Mouse (Mus musculus): ENCODE data around the gene Adarb1. TPM values are rescaled to one million over a fixed set of nuclear protein-coding genes. Genes with fewer than 3 reads are reported as not detected.

Adarb1 gene
- polyA plus RNA-seq, 1 experiment = 11.5 TPM

DNA sequence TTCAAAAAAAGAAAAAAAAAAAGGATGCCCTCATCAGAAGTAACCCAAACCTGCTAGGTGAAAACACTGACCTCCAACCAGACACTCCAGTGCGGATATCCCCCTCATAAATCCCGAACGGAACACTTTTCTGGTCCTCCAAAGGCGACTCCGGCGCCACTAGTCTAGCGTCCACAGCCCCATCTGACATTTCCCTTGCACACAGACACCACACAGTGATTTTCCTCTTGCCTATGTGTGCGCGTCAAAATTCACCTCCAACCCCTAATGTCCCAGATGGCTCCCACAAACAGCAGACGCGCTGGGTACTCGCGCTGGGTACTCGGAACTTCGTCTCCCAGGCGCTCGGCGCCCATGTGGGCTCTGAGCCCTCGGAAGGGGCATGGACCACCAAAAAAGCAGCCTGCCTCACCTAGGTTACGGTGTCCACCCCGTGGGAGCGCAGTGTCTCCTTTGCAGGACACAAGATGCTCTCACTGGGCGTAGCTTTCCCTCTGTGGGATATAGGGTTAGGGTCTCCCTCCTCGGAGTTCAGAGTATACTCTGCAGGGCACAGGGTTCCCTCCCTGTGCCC is 1.3 kb downstream of the Adarb1 start:
- no peak overlapping the region for H3K27ac ChIP-seq (ENCODE audit: insufficient read depth, low read length)
- H3K4me1 ChIP-seq (ENCODE audit: control insufficient read depth, insufficient read depth, low read length) = peaks cover 5% of the 10 kb centered on the region; the same call in 1 of the 2 replicates
- peak overlapping the region; percentile 54 for H3K4me3 ChIP-seq (ENCODE audit: insufficient read depth, low read length)
- no peak for TF ChIP-seq POLR2A (IDR thresholded peaks at IDR 0.05; ENCODE audit: low read depth, low read length)
- no peak for TF ChIP-seq CTCF (IDR thresholded peaks at IDR 0.05; ENCODE audit: borderline replicate concordance, insufficient read depth, low read length)

DNA sequence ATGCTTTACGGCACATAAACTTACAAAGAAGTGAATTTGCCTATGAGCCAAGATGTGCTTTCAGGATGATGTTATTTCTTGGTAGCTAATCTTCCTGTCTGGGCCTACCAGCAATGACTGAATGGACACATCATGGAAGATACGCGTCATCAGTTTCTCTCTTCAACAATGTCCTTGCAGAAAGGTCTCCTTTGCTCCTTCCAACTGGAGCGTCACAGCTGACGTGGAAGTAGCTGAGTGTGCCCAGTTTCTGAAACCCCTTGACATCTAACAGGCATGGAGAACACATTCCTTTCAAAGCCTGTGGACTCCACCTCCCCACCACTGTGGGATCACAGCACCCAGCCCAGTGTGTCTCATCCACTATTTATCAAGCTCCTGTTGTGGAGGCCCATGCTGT is 2.2 kb downstream of the Adarb1 start:
- no peak overlapping the region for H3K4me3 ChIP-seq (ENCODE audit: insufficient read depth, low read length)
- TF ChIP-seq CTCF (IDR thresholded peaks at IDR 0.05; ENCODE audit: borderline replicate concordance, insufficient read depth, low read length) = no peak
- TF ChIP-seq POLR2A (IDR thresholded peaks at IDR 0.05; ENCODE audit: low read depth, low read length) = no peak
- peaks cover 5% of the 10 kb centered on the region; the same call in 1 of the 2 replicates for H3K4me1 ChIP-seq (ENCODE audit: control insufficient read depth, insufficient read depth, low read length)
- H3K27ac ChIP-seq (ENCODE audit: insufficient read depth, low read length) = no peak overlapping the region

GRCm38 (mm10) chr10:77413791-77414190 is 4.3 kb downstream of the Adarb1 start:
- no peak for TF ChIP-seq POLR2A (IDR thresholded peaks at IDR 0.05; ENCODE audit: low read depth, low read length)
- TF ChIP-seq CTCF (IDR thresholded peaks at IDR 0.05; ENCODE audit: borderline replicate concordance, insufficient read depth, low read length) = no peak
- Histone ChIP-seq H3K27ac (ENCODE audit: insufficient read depth, low read length) (no peak overlapping the region), H3K4me3 (ENCODE audit: insufficient read depth, low read length) (no peak overlapping the region), H3K4me1 (ENCODE audit: control insufficient read depth, insufficient read depth, low read length) (peaks cover 5% of the 10 kb centered on the region; the same call in 1 of the 2 replicates)

DNA sequence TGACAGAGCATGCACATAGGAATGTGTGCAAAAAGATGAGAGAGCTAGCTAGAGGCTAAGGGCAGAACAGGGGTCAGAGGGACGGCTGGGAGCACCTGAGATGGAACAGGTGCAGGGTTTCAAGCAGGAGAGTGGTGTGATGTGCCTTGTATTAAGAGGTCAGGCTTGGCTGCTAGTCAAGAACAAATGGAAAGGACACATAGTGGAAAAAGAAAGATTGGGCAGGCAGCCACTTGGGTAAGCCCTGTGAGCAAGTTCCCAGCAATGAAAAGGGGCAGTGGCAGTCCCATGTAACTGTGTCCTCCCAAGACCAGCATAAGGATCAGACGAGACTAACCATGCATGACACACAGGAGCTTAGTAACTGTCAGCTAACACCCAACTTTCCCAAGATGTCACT is 8.9 kb downstream of the Adarb1 start:
- Histone ChIP-seq H3K4me3 (ENCODE audit: insufficient read depth, low read length) (no peak overlapping the region), H3K4me1 (ENCODE audit: control insufficient read depth, insufficient read depth, low read length) (no peaks in the 10 kb centered on the region; the same call in 1 of the 2 replicates), H3K27ac (ENCODE audit: insufficient read depth, low read length) (no peak overlapping the region)
- TF ChIP-seq POLR2A (IDR thresholded peaks at IDR 0.05; ENCODE audit: low read depth, low read length) (no peak), CTCF (IDR thresholded peaks at IDR 0.05; ENCODE audit: borderline replicate concordance, insufficient read depth, low read length) (no peak)

GRCm38 (mm10) chr10:77408241-77408640 is 9.8 kb downstream of the Adarb1 start:
- TF ChIP-seq CTCF (IDR thresholded peaks at IDR 0.05; ENCODE audit: borderline replicate concordance, insufficient read depth, low read length) (no peak), POLR2A (IDR thresholded peaks at IDR 0.05; ENCODE audit: low read depth, low read length) (no peak)

GRCm38 (mm10) chr10:77406486-77406885 is 11.6 kb downstream of the Adarb1 start:
- no peak overlapping the region for H3K27ac ChIP-seq (ENCODE audit: insufficient read depth, low read length)
- H3K4me1 ChIP-seq (ENCODE audit: control insufficient read depth, insufficient read depth, low read length) = peaks cover 4% of the 10 kb centered on the region
- TF ChIP-seq POLR2A (IDR thresholded peaks at IDR 0.05; ENCODE audit: low read depth, low read length) (no peak), CTCF (IDR thresholded peaks at IDR 0.05; ENCODE audit: borderline replicate concordance, insufficient read depth, low read length) (no peak)
- no peak overlapping the region for H3K4me3 ChIP-seq (ENCODE audit: insufficient read depth, low read length)

More at GRCm38 (mm10) chr10:77408241-77408640, 9.8 kb downstream of the Adarb1 start:
- no peaks in the 10 kb centered on the region; the same call in 1 of the 2 replicates for H3K4me1 ChIP-seq (ENCODE audit: control insufficient read depth, insufficient read depth, low read length)
- no peak overlapping the region for H3K27ac ChIP-seq (ENCODE audit: insufficient read depth, low read length)
- no peak overlapping the region for H3K4me3 ChIP-seq (ENCODE audit: insufficient read depth, low read length)

GRCm38 (mm10) chr10:77402463-77402862 is 15.6 kb downstream of the Adarb1 start:
- Histone ChIP-seq H3K4me1 (ENCODE audit: control insufficient read depth, insufficient read depth, low read length) (peaks cover 4% of the 10 kb centered on the region), H3K27ac (ENCODE audit: insufficient read depth, low read length) (no peak overlapping the region), H3K4me3 (ENCODE audit: insufficient read depth, low read length) (no peak overlapping the region)
- TF ChIP-seq POLR2A (IDR thresholded peaks at IDR 0.05; ENCODE audit: low read depth, low read length) (no peak), CTCF (IDR thresholded peaks at IDR 0.05; ENCODE audit: borderline replicate concordance, insufficient read depth, low read length) (no peak)

DNA sequence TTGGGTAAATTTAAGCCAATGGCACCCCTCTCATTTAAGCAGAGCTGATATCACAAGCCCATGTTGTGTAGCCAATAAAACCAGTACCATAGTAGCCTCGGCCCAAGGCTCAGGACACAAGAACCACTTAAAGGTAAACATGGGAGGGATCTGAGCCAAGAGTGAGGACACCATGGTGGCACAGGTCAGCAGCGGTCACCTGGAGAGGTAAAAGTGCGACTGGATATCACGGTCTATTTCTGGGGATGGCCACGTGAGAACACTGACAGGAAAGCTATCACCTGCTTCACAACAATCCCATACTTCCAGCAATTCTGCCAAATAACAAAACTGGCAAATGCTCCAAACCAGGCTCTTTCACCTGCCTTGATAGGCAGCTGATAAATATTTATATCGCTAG is 17.0 kb downstream of the Adarb1 start:
- H3K4me3 ChIP-seq (ENCODE audit: insufficient read depth, low read length) = no peak overlapping the region
- H3K4me1 ChIP-seq (ENCODE audit: control insufficient read depth, insufficient read depth, low read length) = peaks cover 4% of the 10 kb centered on the region; the same call in 1 of the 2 replicates
- no peak overlapping the region for H3K27ac ChIP-seq (ENCODE audit: insufficient read depth, low read length)
- no peak for TF ChIP-seq POLR2A (IDR thresholded peaks at IDR 0.05; ENCODE audit: low read depth, low read length)
- no peak for TF ChIP-seq CTCF (IDR thresholded peaks at IDR 0.05; ENCODE audit: borderline replicate concordance, insufficient read depth, low read length)

- TF ChIP-seq CTCF (IDR thresholded peaks at IDR 0.05; ENCODE audit: borderline replicate concordance, insufficient read depth, low read length) = no peak
- TF ChIP-seq POLR2A (IDR thresholded peaks at IDR 0.05; ENCODE audit: low read depth, low read length) = no peak
- Histone ChIP-seq H3K27ac (ENCODE audit: insufficient read depth, low read length) (no peak overlapping the region), H3K4me3 (ENCODE audit: insufficient read depth, low read length) (no peak overlapping the region), H3K4me1 (ENCODE audit: control insufficient read depth, insufficient read depth, low read length) (peaks cover 4% of the 10 kb centered on the region; the same call in 1 of the 2 replicates)
Observed at GRCm38 (mm10) chr10:77399938-77400337, 18.1 kb downstream of the Adarb1 start.

GRCm38 (mm10) chr10:77398082-77398481 is 20.0 kb downstream of the Adarb1 start:
- TF ChIP-seq POLR2A (IDR thresholded peaks at IDR 0.05; ENCODE audit: low read depth, low read length) (no peak), CTCF (IDR thresholded peaks at IDR 0.05; ENCODE audit: borderline replicate concordance, insufficient read depth, low read length) (no peak)
- Histone ChIP-seq H3K4me3 (ENCODE audit: insufficient read depth, low read length) (no peak overlapping the region), H3K27ac (ENCODE audit: insufficient read depth, low read length) (no peak overlapping the region), H3K4me1 (ENCODE audit: control insufficient read depth, insufficient read depth, low read length) (peaks cover 4% of the 10 kb centered on the region; the same call in 1 of the 2 replicates)
